Mouse (Mus musculus) erythroblast, embryonic 14.5 days (primary cell): ENCODE data around the gene Hist1h4k. TPM values are rescaled to one million over a fixed set of nuclear protein-coding genes. Genes with fewer than 3 reads are reported as not detected.
"Not testable (repeated sequence)": the region's sequence is repeated elsewhere in the genome, so short reads cannot be mapped to it uniquely, and the experiment has no call there.

Experiments used
- H3K27me3 ChIP-seq: 2 replicates; pipeline ENCODE4 v1.6.1; 2012; ENCODE audit warnings: inconsistent platforms; ENCODE audit not compliant: control insufficient read depth
- H3K36me3 ChIP-seq: 2 replicates; pipeline ENCODE4 v1.6.1; 2012; ENCODE audit warnings: mild to moderate bottlenecking, inconsistent platforms; ENCODE audit not compliant: control insufficient read depth
- H3K4me1 ChIP-seq: 2 replicates; pipeline ENCODE4 v1.6.1; 2012; ENCODE audit warnings: inconsistent platforms; ENCODE audit not compliant: control insufficient read depth
- H3K4me3 ChIP-seq: replicated peaks from 2 replicates; pipeline ENCODE3; 2012; ENCODE audit warnings: moderate library complexity, mild to moderate bottlenecking, inconsistent platforms
- H3K9me3 ChIP-seq: 2 replicates; pipeline ENCODE4 v1.6.1; 2012; ENCODE audit warnings: low read length, inconsistent platforms, mixed read lengths; ENCODE audit not compliant: control insufficient read depth
- GATA1 ChIP-seq: IDR thresholded peaks from 2 replicates; pipeline ENCODE4 v1.6.1; 2012; ENCODE audit warnings: low read length, inconsistent platforms, mixed read lengths
- TAL1 ChIP-seq: IDR thresholded peaks from 3 replicates; pipeline ENCODE4 v1.6.1; 2012; ENCODE audit warnings: low read length, inconsistent platforms, mixed read lengths
- polyA plus RNA-seq: library from polyadenylated mRNA; stranded (reverse); fragments of >175 nt; gene quantifications from 2 replicates; pipeline ENCODE4 v1.2.3, GENCODE M21; 2012

Gene Hist1h4k
- polyA plus RNA-seq, 1 experiment, result 64.1 TPM

DNA sequence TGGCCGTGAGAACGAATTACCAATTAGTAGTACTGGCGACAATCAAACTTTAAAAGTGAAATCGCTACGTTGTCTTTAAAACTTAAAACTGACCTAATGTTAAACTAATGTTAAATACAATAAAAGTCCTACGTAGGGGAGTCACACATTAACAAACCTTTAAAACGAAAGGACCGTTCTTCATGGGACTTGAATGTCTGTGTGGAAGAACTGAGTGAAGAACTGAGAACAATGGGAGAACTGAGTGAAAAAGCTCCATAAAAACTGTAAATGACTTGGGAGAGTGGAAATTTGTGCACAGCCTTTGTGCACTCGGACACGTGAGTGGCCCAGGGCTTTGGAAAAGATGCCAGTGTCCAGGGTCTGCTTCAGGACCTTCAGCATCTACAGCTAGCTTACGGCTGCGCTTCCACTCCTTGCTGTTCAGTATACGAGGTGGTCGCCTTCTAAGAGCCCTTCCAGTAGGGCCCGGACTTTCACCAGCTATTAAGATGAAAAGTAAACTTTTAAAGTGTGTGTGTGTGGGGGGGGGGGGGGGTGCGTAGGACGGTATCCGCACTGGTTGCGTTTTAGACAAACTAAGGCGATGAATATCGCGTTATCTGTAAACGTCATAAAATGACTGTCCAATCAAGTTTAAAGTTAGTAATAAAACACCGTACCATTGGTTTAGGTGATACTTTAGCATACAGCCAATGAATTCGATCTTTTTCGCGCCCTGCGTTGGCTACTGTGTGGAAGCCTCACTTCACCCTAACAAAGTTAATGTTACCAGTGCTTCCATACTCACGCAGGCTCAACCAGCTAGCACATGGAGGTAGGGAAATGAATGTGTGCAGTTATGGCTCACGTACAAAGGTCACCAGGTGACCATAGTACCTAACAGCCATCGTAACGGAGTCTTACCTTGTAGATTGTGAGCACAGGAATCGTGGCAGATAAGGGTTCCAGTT lies 28.8 kb upstream of the Hist1h4k start:
- TF ChIP-seq TAL1 (no peak), GATA1 (no peak)
- Histone ChIP-seq H3K4me1 (peaks cover 73% of the 10 kb centered on the region), H3K36me3 (peaks cover 34% of the 10 kb centered on the region), H3K9me3 (peaks cover 2% of the 10 kb centered on the region; the same call in 1 of the 2 replicates), H3K4me3 (peak overlapping the region; percentile 88), H3K27me3 (no peaks in the 10 kb centered on the region)

DNA sequence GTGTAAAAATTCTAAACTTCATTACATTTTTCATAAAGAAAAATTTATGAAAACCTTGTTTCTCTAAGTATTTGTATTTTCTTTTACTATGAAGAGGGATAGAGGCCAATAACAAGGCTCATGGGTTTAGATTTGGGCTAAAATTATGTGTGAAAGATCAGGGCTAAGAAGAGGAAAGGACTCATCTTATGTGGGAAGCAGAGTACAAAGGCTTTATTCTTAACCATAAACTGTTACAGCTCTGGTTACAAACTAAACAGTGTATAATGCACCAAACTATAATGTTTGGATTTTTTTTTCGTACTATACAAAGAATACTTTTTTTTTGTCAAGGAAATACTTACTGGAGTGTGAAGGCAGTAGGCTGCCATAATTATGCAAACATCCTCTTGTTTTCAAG lies 5.4 kb upstream of the Hist1h4k start:
- H3K4me3 ChIP-seq, result peak overlapping the region; percentile 65
- H3K9me3 ChIP-seq, result no peaks in the 10 kb centered on the region
- no peaks in the 10 kb centered on the region for H3K27me3 ChIP-seq
- H3K4me1 ChIP-seq, result peaks cover 47% of the 10 kb centered on the region
- no peak for TF ChIP-seq TAL1
- peaks cover 7% of the 10 kb centered on the region for H3K36me3 ChIP-seq

DNA sequence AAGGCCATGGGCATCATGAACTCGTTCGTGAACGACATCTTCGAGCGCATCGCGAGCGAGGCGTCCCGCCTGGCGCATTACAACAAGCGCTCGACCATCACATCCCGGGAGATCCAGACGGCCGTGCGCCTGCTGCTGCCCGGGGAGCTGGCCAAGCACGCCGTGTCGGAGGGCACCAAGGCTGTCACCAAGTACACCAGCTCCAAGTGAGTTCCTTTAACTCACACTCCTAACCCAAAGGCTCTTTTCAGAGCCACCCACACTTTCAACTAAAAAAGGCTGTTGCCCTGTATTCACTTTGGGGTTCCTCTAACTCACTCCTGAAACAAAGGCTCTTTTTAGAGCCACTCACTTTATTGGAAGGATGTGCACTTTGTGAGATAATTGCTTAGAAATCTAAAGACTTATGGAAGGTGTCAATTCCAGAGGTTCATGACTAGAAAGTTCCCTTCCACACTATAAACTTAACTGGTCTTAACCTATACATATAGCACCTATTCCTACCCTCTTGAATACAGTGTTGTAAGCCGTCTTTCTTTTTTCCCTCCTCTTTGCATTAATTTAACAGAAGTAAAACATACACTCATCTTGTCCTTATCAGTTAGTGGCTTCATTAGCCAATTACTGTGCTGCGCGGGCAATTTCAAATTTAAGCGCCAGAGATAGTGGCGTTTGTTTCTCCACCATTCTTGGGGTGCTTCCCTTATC lies 4.1 kb upstream of the Hist1h4k start:
- Histone ChIP-seq H3K4me3 (peak overlapping the region; percentile 65), H3K4me1 (peaks cover 49% of the 10 kb centered on the region)
- peak; percentile 89 for TF ChIP-seq GATA1
- not testable (repeated sequence) for H3K36me3 ChIP-seq, H3K9me3 ChIP-seq, H3K27me3 ChIP-seq

DNA sequence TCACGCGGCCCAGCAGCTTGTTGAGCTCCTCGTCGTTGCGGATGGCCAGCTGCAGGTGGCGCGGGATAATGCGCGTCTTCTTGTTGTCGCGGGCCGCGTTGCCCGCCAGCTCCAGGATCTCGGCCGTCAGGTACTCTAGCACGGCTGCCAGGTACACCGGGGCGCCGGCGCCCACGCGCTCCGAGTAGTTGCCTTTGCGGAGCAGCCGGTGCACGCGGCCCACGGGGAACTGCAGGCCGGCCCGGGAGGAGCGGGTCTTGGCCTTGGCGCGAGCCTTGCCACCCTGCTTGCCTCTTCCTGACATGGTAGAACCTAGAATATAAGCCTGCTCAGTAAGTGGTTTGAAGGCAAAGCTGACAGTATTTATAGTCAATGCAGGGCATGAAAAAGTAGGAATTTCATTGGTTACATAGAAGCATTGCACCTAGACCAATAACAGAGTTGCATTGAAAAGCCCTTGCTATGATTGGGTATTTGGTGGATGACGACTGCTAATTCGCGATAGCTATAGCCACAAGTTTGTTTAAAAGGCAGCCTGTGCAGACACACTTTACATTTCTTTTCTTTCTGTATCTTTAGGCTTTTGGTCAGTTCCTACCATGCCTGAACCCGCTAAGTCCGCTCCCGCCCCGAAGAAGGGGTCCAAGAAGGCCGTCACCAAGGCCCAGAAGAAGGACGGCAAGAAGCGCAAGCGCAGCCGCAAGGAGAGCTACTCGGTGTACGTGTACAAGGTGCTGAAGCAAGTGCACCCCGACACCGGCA lies 3.4 kb upstream of the Hist1h4k start, which contains the start of the genes Hist1h2ak and Hist1h2bn:
Gene Hist1h2ak, minus strand, starts transcription at position 304 of the 762 bp plus-strand sequence.
Gene Hist1h2bn, plus strand, starts transcription at position 600 of the 762 bp plus-strand sequence.
- peak within 1 kb of the TSS; percentile 65 for H3K4me3 ChIP-seq
- not testable (repeated sequence) for H3K27me3 ChIP-seq, H3K9me3 ChIP-seq
- peaks cover 14% of the 10 kb centered on the region for H3K36me3 ChIP-seq
- TF ChIP-seq GATA1, result 0 out of 2 replicates have a peak, but pooled peaks have one; percentile 21
- H3K4me1 ChIP-seq, result peaks cover 49% of the 10 kb centered on the region

DNA sequence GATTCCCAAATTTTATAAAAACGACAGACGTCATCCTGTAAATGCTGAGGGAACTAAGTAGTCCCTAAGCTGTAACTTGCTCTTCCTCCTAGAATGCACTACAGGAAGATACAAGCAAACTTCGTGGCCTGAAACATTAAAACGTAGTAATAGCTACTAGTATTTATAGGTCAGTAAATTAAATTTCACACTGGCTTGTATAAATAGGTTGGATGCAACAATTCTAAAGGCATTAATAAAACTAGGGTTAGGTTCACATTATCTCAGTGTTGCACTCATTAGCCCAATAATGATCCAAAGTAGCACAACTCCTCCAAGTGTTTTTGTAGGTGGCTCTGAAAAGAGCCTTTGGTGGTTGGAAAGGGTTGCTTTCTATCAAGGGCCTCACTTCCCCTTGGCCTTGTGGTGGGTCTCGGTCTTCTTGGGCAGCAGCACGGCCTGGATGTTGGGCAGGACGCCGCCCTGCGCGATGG lies 2.8 kb upstream of the Hist1h4k start:
- H3K4me1 ChIP-seq, result peaks cover 54% of the 10 kb centered on the region
- H3K36me3 ChIP-seq, result peaks cover 19% of the 10 kb centered on the region
- TF ChIP-seq GATA1, result no peak
- no peak for TF ChIP-seq TAL1
- peak overlapping the region; percentile 64 for H3K4me3 ChIP-seq
- no peaks in the 10 kb centered on the region for H3K27me3 ChIP-seq
- no peaks in the 10 kb centered on the region for H3K9me3 ChIP-seq

DNA sequence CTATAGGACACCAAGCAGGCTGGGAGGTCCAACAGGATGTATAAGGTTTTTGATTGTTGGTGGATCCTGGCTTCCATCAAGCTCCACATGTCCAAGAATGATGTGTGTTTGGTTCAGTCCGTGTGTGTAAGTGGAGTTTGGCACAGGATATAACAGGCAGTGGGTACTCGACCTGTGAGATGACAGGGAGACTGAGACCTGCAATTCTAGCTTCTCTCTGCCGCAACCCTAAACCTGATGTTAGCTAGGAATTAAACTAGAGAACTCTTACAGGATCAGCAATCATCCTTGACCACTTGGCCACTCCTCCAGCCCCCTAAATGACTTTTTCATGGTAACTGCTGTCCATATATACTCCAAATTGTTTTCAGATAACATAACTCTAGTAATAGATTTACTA lies 2.1 kb upstream of the Hist1h4k start:
- peaks cover 58% of the 10 kb centered on the region for H3K4me1 ChIP-seq
- no peaks in the 10 kb centered on the region for H3K9me3 ChIP-seq
- peaks cover 21% of the 10 kb centered on the region for H3K36me3 ChIP-seq
- no peaks in the 10 kb centered on the region for H3K27me3 ChIP-seq
- TF ChIP-seq GATA1 (no peak), TAL1 (no peak)
- H3K4me3 ChIP-seq, result peak overlapping the region; percentile 64

DNA sequence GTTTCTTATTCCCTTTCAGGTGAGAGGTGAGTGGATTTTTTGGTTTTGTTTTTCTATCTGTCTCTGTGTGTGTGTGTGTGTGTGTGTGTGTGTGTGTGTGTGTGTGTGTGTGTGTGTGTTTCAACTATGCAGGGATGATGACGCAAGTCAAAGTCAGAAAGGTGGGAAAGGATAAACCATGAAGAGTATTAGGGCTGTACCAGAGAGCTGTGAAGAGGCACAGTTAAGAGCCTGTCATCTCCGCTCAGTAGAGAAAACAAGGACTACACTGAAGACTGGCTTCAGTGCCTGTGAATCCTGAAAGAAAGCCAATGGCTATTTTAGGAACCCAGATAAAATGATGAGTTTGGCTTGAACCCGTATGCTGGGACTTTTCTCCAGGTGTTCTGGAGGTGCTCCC lies 1.5 kb upstream of the Hist1h4k start:
- H3K9me3 ChIP-seq, result no peaks in the 10 kb centered on the region
- H3K27me3 ChIP-seq, result no peaks in the 10 kb centered on the region
- H3K4me3 ChIP-seq, result peak overlapping the region; percentile 64
- peaks cover 60% of the 10 kb centered on the region for H3K4me1 ChIP-seq
- peaks cover 23% of the 10 kb centered on the region for H3K36me3 ChIP-seq
- TF ChIP-seq TAL1, result no peak
- no peak for TF ChIP-seq GATA1

DNA sequence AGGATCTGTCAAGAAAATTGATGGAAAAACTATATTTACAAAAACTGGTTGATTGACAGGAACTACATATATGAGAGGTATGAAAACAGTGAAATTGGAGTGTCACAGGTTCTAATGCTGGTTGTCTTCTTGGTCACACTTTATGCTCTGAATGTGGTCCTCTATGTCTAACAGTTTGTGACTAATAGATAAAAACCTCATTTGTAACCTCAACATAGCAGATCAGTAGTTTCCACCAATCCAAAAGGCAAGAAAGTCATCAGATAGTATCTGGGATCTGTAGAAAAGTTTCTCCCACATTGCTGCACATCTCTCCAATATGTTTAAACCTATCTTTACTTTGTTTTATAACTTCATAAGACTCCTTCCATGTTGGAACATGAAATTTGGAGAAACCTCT lies 1.1 kb upstream of the Hist1h4k start:
- Histone ChIP-seq H3K36me3 (peaks cover 25% of the 10 kb centered on the region), H3K4me1 (peaks cover 60% of the 10 kb centered on the region), H3K4me3 (peak overlapping the region; percentile 64), H3K27me3 (no peaks in the 10 kb centered on the region), H3K9me3 (no peaks in the 10 kb centered on the region)
- TF ChIP-seq TAL1 (no peak), GATA1 (no peak)
